Comparison of ENCODE assay signal across 26 mouse cellular contexts in genomic region chr6:100934424-100934823, GRCm38 (mm10).
"Had no signal": no experiment of that assay in that cellular context is flagged by ENCODE, and none has a peak within 500 bp of the region (broad histone marks: within the 10 kb centered on the region; RNA-seq: fewer than 3 reads in every experiment).

No protein-coding gene starts in this region.

- H3K4me3 ChIP-seq: embryonic facial prominence, embryonic 10.5 days; embryonic facial prominence, embryonic 12.5 days; embryonic facial prominence, embryonic 13.5 days; embryonic facial prominence, embryonic 15.5 days; erythroblast, embryonic 14.5 days; forebrain, embryonic 10.5 days; forebrain, embryonic 12.5 days; forebrain, embryonic 13.5 days; forebrain, embryonic 15.5 days; gastrocnemius, adult 2 months; heart, adult 2 months had no signal

- H3K4me2 ChIP-seq: embryonic facial prominence, embryonic 12.5 days; embryonic facial prominence, embryonic 13.5 days; embryonic facial prominence, embryonic 15.5 days; forebrain, embryonic 12.5 days; forebrain, embryonic 13.5 days; forebrain, embryonic 15.5 days had no signal

- H3K36me3 ChIP-seq: embryonic facial prominence, embryonic 10.5 days; embryonic facial prominence, embryonic 12.5 days; embryonic facial prominence, embryonic 13.5 days; embryonic facial prominence, embryonic 15.5 days; forebrain, embryonic 10.5 days; forebrain, embryonic 12.5 days; forebrain, embryonic 15.5 days had no signal

- H3K27me3 ChIP-seq: embryonic facial prominence, embryonic 12.5 days; embryonic facial prominence, embryonic 15.5 days; forebrain, embryonic 12.5 days; forebrain, embryonic 13.5 days; forebrain, embryonic 15.5 days had no signal

- DNase-seq: cerebellum, adult 2 months; cerebellum, adult 8-10 months; cerebellum, adult 9-10 months; cerebellum, adult 9-11 months; cerebellum, postnatal 10 days; cerebellum, postnatal 14 days; cerebellum, postnatal 25 days; cerebellum, postnatal 36 days; embryo, embryonic 11 days; forebrain, postnatal 0 days; gastrocnemius, adult 2 months; gastrocnemius, postnatal 10 days; gastrocnemius, postnatal 14 days; gastrocnemius, postnatal 25 days; gastrocnemius, postnatal 36 days; heart, adult 18-20 months; heart, adult 2 months had no signal
